ENCODE assay signal across 20 mouse cellular contexts in the genomic region with DNA sequence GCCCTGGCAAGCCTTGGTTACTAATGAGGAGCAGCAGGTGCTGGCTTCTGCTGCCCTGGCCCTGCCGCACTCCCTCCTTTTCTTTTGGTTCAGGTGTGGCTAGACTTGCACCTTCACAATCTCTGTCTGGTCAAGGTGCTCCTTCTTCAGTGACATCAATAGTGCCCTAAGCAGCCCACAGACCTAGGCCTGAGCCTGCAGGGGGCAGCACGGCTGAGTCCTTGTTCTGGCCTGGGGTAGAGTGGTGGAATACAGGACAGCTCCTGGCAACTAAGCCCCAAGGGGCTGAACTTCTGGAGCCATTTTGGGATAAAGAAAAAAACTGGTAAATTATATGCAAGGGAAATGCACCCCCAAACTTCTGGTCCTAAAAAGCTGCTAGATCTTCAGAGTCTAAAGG. TPM values are rescaled to one million over a fixed set of nuclear protein-coding genes. Genes with fewer than 3 reads are reported as not detected.
DNase-seq lines count a peak whose midpoint lies in the region; ATAC-seq and TF ChIP-seq lines count a peak whose summit lies in the region.
"Had no signal": no experiment of that assay in that cellular context is flagged by ENCODE, and none has a peak within 500 bp of the region (broad histone marks: within the 10 kb centered on the region; RNA-seq: fewer than 3 reads in every experiment).

No protein-coding gene starts in this region.

- H3K4me1 ChIP-seq in kidney, postnatal 0 days (replicated peaks; ENCODE audit: insufficient read depth, low read length) = peaks cover 5% of the 10 kb centered on the region; the same call in 1 of the 2 replicates
- no peaks in the 10 kb centered on the region for H3K4me1 ChIP-seq in lung, embryonic 16.5 days (replicated peaks; ENCODE audit: control insufficient read depth, insufficient read depth, low read length)
- no peaks in the 10 kb centered on the region for H3K4me1 ChIP-seq in MEL (ENCODE audit: control insufficient read depth in 1 of 2, insufficient read depth in 2 of 2, low read length in 2 of 2)

- no peak for ATAC-seq in kidney, postnatal 0 days (replicated peaks; ENCODE audit: low FRiP score, low read depth)
- 0 out of 2 replicates have a peak, but pooled peaks have one; percentile 43 for ATAC-seq in lung, embryonic 16.5 days (ENCODE audit: low read depth)
- ATAC-seq in megakaryocyte progenitor cell, adult 5-6 weeks (replicated peaks; ENCODE audit: poor library complexity) = 0 out of 2 replicates have a peak, but pooled peaks have one; percentile 26
- ATAC-seq: forebrain, embryonic 14.5 days had no signal

- peak; percentile 52 for TF ChIP-seq CTCF in kidney, postnatal 0 days (IDR thresholded peaks at IDR 0.05; ENCODE audit: low read depth)
- TF ChIP-seq CTCF in MEL (IDR thresholded peaks at IDR 0.05 in 2 of 3, conservative IDR thresholded peaks at IDR 0.05 in 1 of 3; ENCODE audit: control insufficient read depth in 1 of 3, insufficient read depth in 1 of 3, low read depth in 2 of 3, low read length in 3 of 3, poor library complexity in 1 of 3, severe bottlenecking in 1 of 3) = peak; percentile 3 to 38 (median 25); a peak in 3 of 6 replicates

- no peak for TF ChIP-seq EP300 in MEL (IDR thresholded peaks at IDR 0.05; ENCODE audit: low read depth in 1 of 2, low read length in 2 of 2)

- no peaks in the 10 kb centered on the region for H3K27me3 ChIP-seq in kidney, postnatal 0 days (ENCODE audit: insufficient read depth, low read length)
- no peaks in the 10 kb centered on the region for H3K27me3 ChIP-seq in lung, embryonic 16.5 days (ENCODE audit: control insufficient read depth, insufficient read depth, low read depth, low read length)
- no peaks in the 10 kb centered on the region for H3K27me3 ChIP-seq in MEL (ENCODE audit: control insufficient read depth in 1 of 2, insufficient read depth in 2 of 2, low read length in 2 of 2)
- H3K27me3 ChIP-seq: hindbrain, embryonic 15.5 days; lung, embryonic 15.5 days; neural tube, embryonic 12.5 days had no signal

- no peak for DNase-seq in kidney, postnatal 0 days (ENCODE audit: low spot score)
- DNase-seq in kidney, postnatal 25 days = no peak
- DNase-seq in lung, adult 18-20 months = no peak
- no peak for DNase-seq in MEL (ENCODE audit: low read depth, low spot score)
- DNase-seq in right cerebral cortex, postnatal 4 days = no peak
- no peak for DNase-seq in right cerebral cortex, postnatal 25 days
- DNase-seq: adrenal gland, adult 8-10 months; cerebellum, adult 2 months; gastrocnemius, postnatal 36 days; heart, postnatal 14 days; kidney, adult 8-10 months; right cerebral cortex, postnatal 14 days had no signal

- H3K9me3 ChIP-seq in kidney, postnatal 0 days (replicated peaks; ENCODE audit: low read length) = no peaks in the 10 kb centered on the region
- no peaks in the 10 kb centered on the region for H3K9me3 ChIP-seq in lung, embryonic 16.5 days (ENCODE audit: control insufficient read depth, low read length)
- no peaks in the 10 kb centered on the region for H3K9me3 ChIP-seq in MEL (replicated peaks; ENCODE audit: insufficient read depth, low read length)
- H3K9me3 ChIP-seq: embryonic facial prominence, embryonic 10.5 days; hindbrain, embryonic 15.5 days; lung, embryonic 15.5 days; neural tube, embryonic 12.5 days had no signal

- no peak overlapping the region for H3K9ac ChIP-seq in kidney, postnatal 0 days (ENCODE audit: low read depth, low read length)
- no peak overlapping the region for H3K9ac ChIP-seq in lung, embryonic 16.5 days (ENCODE audit: low read length)
- no peak overlapping the region for H3K9ac ChIP-seq in MEL (ENCODE audit: control insufficient read depth, low read depth, low read length, poor library complexity, severe bottlenecking)
- H3K9ac ChIP-seq: hindbrain, embryonic 15.5 days; lung, embryonic 15.5 days; neural tube, embryonic 12.5 days had no signal

- no peak for TF ChIP-seq POLR2A in MEL (IDR thresholded peaks at IDR 0.05; ENCODE audit: control insufficient read depth in 1 of 2, insufficient read depth in 1 of 2, low read depth in 1 of 2, low read length in 2 of 2, poor library complexity in 1 of 2)

- no peak overlapping the region for H3K4me3 ChIP-seq in kidney, postnatal 0 days (replicated peaks; ENCODE audit: low read depth, low read length)
- no peak overlapping the region for H3K4me3 ChIP-seq in lung, embryonic 16.5 days (ENCODE audit: low read length)
- no peak overlapping the region for H3K4me3 ChIP-seq in MEL (ENCODE audit: control insufficient read depth in 1 of 2, insufficient read depth in 1 of 2, low read depth in 2 of 2, low read length in 2 of 2)
- H3K4me3 ChIP-seq: embryonic facial prominence, embryonic 10.5 days; hindbrain, embryonic 15.5 days; lung, embryonic 15.5 days; neural tube, embryonic 12.5 days had no signal

- H3K4me2 ChIP-seq in kidney, postnatal 0 days (ENCODE audit: low read length) = no peak overlapping the region
- no peak overlapping the region for H3K4me2 ChIP-seq in lung, embryonic 16.5 days (ENCODE audit: low read depth, low read length)
- H3K4me2 ChIP-seq: heart, embryonic 11.5 days; hindbrain, embryonic 15.5 days; lung, embryonic 15.5 days; neural tube, embryonic 12.5 days had no signal

- H3K79me2 ChIP-seq in MEL (ENCODE audit: control insufficient read depth, insufficient read depth, low read length, poor library complexity) = no peaks in the 10 kb centered on the region

- H3K27ac ChIP-seq in kidney, postnatal 0 days = no peak overlapping the region
- no peak overlapping the region for H3K27ac ChIP-seq in lung, embryonic 16.5 days (ENCODE audit: low read length)
- H3K27ac ChIP-seq in MEL (ENCODE audit: control insufficient read depth, low read depth, low read length) = no peak overlapping the region
- H3K27ac ChIP-seq: embryonic facial prominence, embryonic 10.5 days; hindbrain, embryonic 15.5 days; lung, embryonic 15.5 days; neural tube, embryonic 12.5 days had no signal

- TF ChIP-seq RAD21 in MEL (IDR thresholded peaks at IDR 0.05; ENCODE audit: low read depth, low read length) = no peak

- peaks cover 33% of the 10 kb centered on the region for H3K36me3 ChIP-seq in kidney, postnatal 0 days (ENCODE audit: insufficient read depth, low read length)
- H3K36me3 ChIP-seq in lung, embryonic 16.5 days (ENCODE audit: control insufficient read depth, insufficient read depth, low read length) = peaks cover 26% of the 10 kb centered on the region
- peaks cover 0 to 7% of the 10 kb centered on the region in 2 experiments; a peak in 1 of 4 replicates for H3K36me3 ChIP-seq in MEL (ENCODE audit: control insufficient read depth in 1 of 2, insufficient read depth in 2 of 2, low read length in 2 of 2)

- WGBS in kidney, postnatal 0 days = 79% methylated on average over 2 of the region's 2 CpGs
- WGBS in lung, embryonic 16.5 days = 82% methylated on average over 2 of the region's 2 CpGs

TF ChIP-seq in MEL, 35 proteins besides CTCF, POLR2A, EP300 and RAD21:
- no peak for TF ChIP-seq ZMIZ1 (IDR thresholded peaks at IDR 0.05; ENCODE audit: low read depth, low read length)
- no peak for TF ChIP-seq MYB (IDR thresholded peaks at IDR 0.05; ENCODE audit: low read depth, low read length)
- no peak for TF ChIP-seq CHD1 (IDR thresholded peaks at IDR 0.05; ENCODE audit: low read depth, low read length)
- TF ChIP-seq TBP (IDR thresholded peaks at IDR 0.05; ENCODE audit: low read depth, low read length) = no peak
- no peak for TF ChIP-seq CHD2 (IDR thresholded peaks at IDR 0.05; ENCODE audit: low read length)
- no peak for TF ChIP-seq USF2 (IDR thresholded peaks at IDR 0.05; ENCODE audit: borderline replicate concordance in 1 of 2, insufficient read depth in 1 of 2, low read depth in 1 of 2, low read length in 2 of 2)
- TF ChIP-seq MAX (IDR thresholded peaks at IDR 0.05; ENCODE audit: low read length) = no peak
- no peak for TF ChIP-seq MXI1 (IDR thresholded peaks at IDR 0.05; ENCODE audit: low read depth, low read length)
- TF ChIP-seq SIN3A (IDR thresholded peaks at IDR 0.05; ENCODE audit: low read length) = no peak
- TF ChIP-seq POLR2AphosphoS5 (IDR thresholded peaks at IDR 0.05; ENCODE audit: borderline replicate concordance, low read depth, low read length) = no peak
- TF ChIP-seq MEF2A (IDR thresholded peaks at IDR 0.05; ENCODE audit: extremely low read depth, insufficient replicate concordance, low read depth, low read length, poor library complexity, severe bottlenecking) = no peak
- TF ChIP-seq SMC3 (IDR thresholded peaks at IDR 0.05; ENCODE audit: low read depth, low read length) = no peak
- no peak for TF ChIP-seq MYC (IDR thresholded peaks at IDR 0.05; ENCODE audit: low read depth, low read length)
- TF ChIP-seq MAZ (IDR thresholded peaks at IDR 0.05; ENCODE audit: low read depth, low read length) = no peak
- no peak for TF ChIP-seq ELF1 (IDR thresholded peaks at IDR 0.05; ENCODE audit: low read depth, low read length)
- no peak for TF ChIP-seq GABPA (IDR thresholded peaks at IDR 0.05; ENCODE audit: low read depth, low read length)
- TF ChIP-seq BHLHE40 (IDR thresholded peaks at IDR 0.05; ENCODE audit: borderline replicate concordance, low read depth, low read length) = no peak
- TF ChIP-seq UBTF (IDR thresholded peaks at IDR 0.05; ENCODE audit: borderline replicate concordance, insufficient read depth, low read depth, low read length) = no peak

RNA-seq across cellular contexts. Expression of a gene that starts 45.6 kb away (rescaled TPM):
- 263 and 267 TPM in 2 replicates for polyA plus RNA-seq in kidney, postnatal 0 days (2015; fragmentation: Nextera tagmentation; extraction: Ambion mirVana)
- polyA plus RNA-seq in lung, embryonic 16.5 days (2015; fragmentation: Nextera tagmentation; extraction: Ambion mirVana) = 247 and 266 TPM in 2 replicates
- 131 and 159 TPM in 2 replicates for total RNA-seq in MEL (2012; rRNA removed)
- 100 to 1,000 TPM in 1 of 2 experiments, not detected in 1; 245 TPM for polyA plus RNA-seq in MEL (2012; ENCODE audit: insufficient read depth in 1 of 2, insufficient read length in 2 of 2, low read depth in 1 of 2, low replicate concordance in 2 of 2, missing spikeins in 1 of 2)
- total RNA-seq in megakaryocyte progenitor cell, adult 5-6 weeks (2015) = 720 and 754 TPM in 2 replicates
- total RNA-seq in megakaryocyte progenitor cell, adult 5-6 weeks (2017) = 1,515 and 1,537 TPM in 2 replicates
